Mouse (Mus musculus) left cerebral cortex, postnatal 25 days (tissue): ENCODE data around the gene Lin7a. TPM values are rescaled to one million over a fixed set of nuclear protein-coding genes. Genes with fewer than 3 reads are reported as not detected.

Source experiments
- DNase-seq, 2 experiments: peaks; one replicate each; pipeline ENCODE4 v3.0.0; 2022; ENCODE audit warnings: low spot score in 2 of 2, mixed read lengths in 1 of 2
- intact Hi-C: fragments of 180-260 bp; cut with DNase I; formaldehyde crosslinking; loops from one replicate; pipeline ENCODE4 v1.15.1; 2025
- total RNA-seq, 2 experiments: library from RNA; stranded (reverse); gene quantifications; 2 replicates each; pipeline ENCODE4 v1.2.3; 2021

Lin7a gene
- total RNA-seq, result 10 to 100 TPM; 67.7 to 72.7 TPM

DNA sequence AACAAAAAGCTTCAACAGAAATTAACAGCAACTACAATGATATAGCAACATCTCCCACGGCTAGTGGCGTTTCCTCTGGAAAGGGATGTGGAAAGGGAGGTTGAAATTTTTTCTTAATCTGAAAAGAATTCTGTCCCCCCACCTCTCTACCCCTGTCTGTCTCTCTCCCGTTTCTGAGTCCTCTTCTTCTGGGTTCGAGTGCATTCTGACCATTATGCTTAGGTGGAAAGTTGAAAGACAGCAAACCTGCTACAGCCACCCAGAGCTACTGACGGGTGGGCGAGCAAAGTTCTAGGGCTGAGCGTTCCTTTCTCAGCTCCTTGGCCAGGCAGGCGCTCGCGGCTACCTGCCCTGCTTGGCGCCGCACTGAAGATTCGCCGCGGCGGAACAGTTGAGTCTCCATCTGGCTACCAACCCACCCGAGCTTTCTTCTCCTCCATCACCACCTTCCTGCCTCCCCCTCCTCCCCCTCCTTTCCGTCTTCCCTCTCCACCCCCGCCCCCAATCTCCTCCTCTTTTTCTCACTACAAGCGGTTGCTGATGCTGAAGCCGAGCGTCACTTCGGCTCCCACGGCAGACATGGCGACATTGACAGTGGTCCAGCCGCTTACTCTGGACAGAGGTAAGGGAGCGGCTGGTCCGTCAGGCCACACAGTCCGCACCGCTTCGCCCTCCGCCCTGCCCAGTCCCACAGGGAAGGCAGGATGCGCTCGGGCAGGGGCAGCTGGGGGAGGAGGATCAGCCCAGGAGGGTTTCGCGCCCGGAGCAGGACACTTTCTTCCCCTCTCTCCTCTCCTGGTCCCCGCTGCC lies at the start of gene Lin7a:
Gene Lin7a, plus strand, starts transcription at position 366 of the 810 bp plus-strand sequence.
- intact Hi-C loops, result loop anchor here (2.0 to 5.0 kb wide), 4 partner anchors 69 to 333 kb away; no protein-coding TSS in a partner anchor
- DNase-seq, result peak in 1 of 2 experiments; percentile 71

DNA sequence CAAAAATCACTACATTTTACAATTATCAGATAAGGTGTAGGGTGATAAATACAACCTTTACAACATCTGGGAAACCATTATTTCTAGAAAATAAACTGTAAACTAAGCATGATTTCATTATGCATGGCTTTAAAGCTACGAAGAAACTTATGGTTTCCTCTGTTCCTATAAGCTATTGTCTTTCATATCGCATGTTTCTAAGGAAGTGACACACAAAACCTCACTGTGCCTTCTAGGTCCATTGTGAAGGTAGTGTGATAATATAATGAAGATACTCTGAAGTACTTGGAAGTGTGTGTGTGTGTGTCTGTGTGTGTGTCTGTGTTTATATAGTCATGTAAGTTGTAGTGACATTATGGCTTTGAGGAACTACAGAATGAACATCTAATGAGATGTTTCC lies 49.8 kb upstream of the Lin7a start:
- DNase-seq, result no peak
- intact Hi-C loops, result no loop called here

DNA sequence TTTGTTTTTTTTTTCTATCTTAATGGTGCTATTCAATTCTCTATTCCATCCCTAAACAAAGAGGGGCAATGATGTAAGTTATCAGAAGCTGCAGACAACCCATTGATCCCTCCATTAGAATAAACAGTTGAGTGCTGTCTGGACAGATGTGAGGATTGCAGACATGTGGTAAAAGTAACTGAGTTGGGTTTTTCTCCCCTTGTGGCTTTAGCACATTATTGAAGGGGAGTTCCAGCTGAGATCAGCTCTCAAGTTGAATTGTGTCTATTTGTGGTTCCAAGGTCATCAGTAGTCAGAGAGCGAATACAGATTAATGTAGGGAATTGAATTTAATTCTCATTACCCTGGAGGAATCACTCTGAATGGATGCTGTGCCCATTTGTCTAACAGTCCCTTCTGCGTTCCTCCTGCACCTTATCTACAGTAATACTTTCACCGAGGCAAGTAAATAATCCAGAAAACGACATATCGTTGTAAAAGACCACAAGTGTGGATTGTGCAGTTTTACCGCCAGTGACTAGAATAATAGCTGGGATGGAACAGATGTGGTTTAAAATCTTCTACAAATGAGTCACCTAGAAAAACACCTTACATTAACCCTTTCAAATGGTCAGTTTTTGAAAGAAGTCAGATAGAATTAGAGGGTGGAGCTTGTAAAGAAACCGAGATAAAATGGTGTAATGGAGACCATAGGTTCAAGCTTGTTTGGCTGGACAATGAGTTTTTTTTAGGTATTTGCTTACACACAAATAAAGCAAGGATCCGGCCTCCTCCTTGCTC lies 48.9 kb upstream of the Lin7a start:
- DNase-seq, result no peak
- intact Hi-C loops, result no loop called here

GRCm38 (mm10) chr10:107223186-107223440 lies 48.4 kb upstream of the Lin7a start:
- intact Hi-C loops, result no loop called here
- no peak for DNase-seq

- intact Hi-C loops, result no loop called here
Measured at GRCm38 (mm10) chr10:107223821-107224220, 47.7 kb upstream of the Lin7a start.

DNA sequence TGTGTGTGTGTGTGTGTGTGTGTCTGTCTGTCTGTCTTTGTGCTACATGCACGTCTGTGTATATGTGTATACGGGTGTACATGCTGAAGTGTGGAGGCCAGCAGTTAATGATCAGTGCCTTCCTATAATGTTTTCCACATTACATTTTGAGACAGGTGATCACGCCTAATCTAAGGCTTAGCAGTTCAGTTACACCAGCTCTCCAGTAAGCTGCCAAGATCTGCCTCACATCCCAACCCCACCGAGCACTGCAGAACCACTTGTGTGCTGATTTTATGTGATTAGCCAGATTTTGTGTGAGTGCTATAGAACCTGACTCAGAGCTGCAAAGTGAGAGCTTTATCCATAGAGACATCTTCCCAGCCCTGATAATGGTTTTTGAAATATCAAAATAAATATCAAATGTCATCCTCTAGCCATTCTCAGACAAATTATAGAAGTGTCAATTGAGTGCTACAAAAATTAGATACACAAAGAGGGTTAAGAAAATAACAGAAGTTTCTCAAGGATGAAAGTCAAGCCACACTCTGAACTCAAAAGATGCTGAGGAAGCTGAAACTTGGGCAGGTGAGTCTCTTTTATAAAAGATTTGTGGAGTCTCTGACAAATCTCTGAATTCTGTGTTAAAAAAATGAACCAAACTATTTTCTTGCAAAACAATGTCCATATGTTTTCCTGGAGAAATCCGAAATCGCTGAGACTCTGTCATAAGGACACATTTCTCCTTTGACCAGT lies 46.7 kb upstream of the Lin7a start:
- no peak for DNase-seq
- intact Hi-C loops, result no loop called here

More at GRCm38 (mm10) chr10:107223821-107224220, 47.7 kb upstream of the Lin7a start:
- no peak for DNase-seq

DNA sequence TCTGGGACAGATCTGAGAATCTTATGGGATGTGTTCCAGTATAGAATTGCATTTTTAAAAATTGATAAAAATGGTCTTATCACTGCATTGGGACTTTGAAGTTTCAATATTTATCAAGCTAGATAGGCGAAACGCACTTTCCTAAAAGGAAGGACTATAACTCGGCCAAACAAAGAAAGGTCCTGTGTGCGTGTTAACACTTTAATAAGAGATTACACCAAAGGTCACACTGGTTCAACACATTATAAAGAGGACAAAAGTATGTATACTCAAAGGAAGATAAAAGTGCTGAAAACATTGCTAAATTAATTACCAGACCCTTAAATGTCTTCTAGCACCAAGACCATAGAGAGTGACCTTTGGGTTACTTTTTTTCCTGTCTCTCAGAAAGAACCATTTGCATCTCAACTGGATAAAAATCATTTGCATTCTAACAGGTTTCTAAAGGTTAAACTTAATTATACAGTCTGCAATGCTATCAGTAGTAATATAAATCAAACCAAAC lies 46.1 kb upstream of the Lin7a start:
- intact Hi-C loops, result no loop called here
- DNase-seq, result no peak

GRCm38 (mm10) chr10:107225871-107226270 lies 45.6 kb upstream of the Lin7a start:
- no peak for DNase-seq
- intact Hi-C loops, result no loop called here

- DNase-seq, result no peak
Measured at GRCm38 (mm10) chr10:107227901-107228300, 43.6 kb upstream of the Lin7a start.

GRCm38 (mm10) chr10:107228776-107229175 lies 42.7 kb upstream of the Lin7a start:
- DNase-seq, result no peak
- intact Hi-C loops, result no loop called here

More at GRCm38 (mm10) chr10:107227901-107228300, 43.6 kb upstream of the Lin7a start:
- intact Hi-C loops, result no loop called here

DNA sequence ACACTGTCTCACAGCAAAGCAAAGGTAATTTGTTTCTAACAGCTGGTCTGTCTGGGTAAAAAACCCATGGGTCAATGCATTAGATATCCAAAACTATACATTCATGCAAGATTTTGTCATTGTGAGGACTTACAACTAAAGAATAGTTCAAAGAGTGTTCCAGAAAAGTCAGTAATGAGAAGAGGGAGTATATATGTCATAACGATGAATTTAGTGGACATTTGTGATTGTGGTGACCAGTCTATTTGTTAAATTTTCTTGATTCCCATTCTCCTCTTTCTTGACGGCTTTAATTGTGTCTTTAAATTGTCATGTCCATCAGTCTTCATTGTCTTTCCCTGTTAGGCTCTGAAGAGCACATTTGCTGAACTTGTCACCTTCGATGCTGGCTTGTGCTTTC lies 42.1 kb upstream of the Lin7a start:
- DNase-seq, result no peak
- intact Hi-C loops, result no loop called here

GRCm38 (mm10) chr10:107230081-107230850 lies 41.2 kb upstream of the Lin7a start:
- intact Hi-C loops, result no loop called here
- DNase-seq, result no peak

DNA sequence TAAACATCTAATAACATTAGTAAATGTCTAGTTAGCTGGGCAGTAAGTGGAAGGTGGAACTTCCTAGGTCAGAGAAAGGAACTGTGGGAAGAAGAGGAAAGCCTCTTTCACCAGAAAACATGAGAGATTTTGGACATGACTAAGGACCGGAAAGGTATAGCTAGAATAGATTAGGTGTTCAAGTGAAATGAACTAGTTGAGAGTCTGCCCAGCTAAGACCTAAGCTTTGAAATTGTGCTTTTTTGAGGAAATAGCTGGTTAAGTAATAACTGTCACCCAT lies 40.7 kb upstream of the Lin7a start:
- DNase-seq, result no peak
- intact Hi-C loops, result no loop called here

DNA sequence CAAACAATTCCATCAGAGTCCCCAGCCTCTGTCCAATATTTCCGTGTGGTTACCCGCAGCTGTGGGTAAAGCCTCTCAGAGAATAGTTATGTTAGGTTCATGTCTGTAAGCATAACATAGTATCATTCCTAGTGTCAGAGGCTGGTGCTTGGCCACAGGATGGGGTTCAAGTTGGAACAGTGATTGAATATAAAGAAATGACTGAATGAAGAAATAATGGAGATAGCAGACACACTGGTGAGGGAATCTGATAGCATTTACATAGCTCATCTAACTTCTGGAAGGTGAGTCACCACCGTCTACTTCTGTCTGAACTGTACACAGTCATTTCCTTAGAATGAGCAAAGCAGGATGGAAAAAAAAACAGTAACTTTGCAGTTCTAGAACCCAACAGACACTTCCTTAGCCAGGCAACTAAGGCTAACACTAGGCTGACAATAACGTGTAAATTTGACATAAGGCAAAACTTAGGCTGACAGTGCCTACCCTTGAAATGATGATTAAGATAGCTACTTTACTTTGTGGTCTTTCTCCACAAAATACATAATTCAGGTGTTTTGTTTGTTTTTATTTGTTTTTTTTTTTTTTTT lies 40.0 kb upstream of the Lin7a start:
- intact Hi-C loops, result no loop called here
- peak in 1 of 2 experiments; percentile 11 for DNase-seq

DNA sequence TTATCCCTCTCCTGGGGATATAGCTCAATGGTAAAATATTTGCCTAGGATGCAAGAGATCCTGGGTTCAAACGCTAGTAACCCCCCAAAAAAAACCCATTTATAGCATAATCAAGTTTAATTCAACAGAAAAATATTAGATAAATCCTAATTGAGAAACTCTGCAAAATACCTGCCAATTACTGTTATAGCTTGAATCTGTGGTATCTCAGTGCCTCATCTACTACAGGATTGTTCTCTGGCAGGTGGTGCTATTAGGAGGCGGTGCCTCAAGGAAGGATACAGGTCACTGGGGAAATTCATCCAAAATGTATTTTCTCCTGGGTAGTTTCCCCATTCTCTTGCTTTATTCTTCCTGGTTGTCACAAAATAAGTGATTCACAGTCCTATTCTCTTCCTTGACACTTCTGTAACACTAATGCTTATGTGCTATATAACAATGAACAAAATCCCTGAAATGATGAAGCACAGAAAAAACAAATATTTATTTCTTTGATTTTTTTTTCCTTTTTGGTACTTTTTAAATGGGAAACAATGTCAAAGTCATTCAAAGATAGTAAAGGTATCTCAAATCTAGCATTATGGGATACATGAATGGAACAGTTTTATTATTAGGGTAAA lies 38.9 kb upstream of the Lin7a start:
- DNase-seq, result no peak
- intact Hi-C loops, result no loop called here

GRCm38 (mm10) chr10:107233221-107233620 lies 38.3 kb upstream of the Lin7a start:
- intact Hi-C loops, result no loop called here
- DNase-seq, result no peak

- intact Hi-C loops, result no loop called here
- peak in 1 of 2 experiments; percentile 28 for DNase-seq
Measured at GRCm38 (mm10) chr10:107233825-107234224, 37.7 kb upstream of the Lin7a start.

DNA sequence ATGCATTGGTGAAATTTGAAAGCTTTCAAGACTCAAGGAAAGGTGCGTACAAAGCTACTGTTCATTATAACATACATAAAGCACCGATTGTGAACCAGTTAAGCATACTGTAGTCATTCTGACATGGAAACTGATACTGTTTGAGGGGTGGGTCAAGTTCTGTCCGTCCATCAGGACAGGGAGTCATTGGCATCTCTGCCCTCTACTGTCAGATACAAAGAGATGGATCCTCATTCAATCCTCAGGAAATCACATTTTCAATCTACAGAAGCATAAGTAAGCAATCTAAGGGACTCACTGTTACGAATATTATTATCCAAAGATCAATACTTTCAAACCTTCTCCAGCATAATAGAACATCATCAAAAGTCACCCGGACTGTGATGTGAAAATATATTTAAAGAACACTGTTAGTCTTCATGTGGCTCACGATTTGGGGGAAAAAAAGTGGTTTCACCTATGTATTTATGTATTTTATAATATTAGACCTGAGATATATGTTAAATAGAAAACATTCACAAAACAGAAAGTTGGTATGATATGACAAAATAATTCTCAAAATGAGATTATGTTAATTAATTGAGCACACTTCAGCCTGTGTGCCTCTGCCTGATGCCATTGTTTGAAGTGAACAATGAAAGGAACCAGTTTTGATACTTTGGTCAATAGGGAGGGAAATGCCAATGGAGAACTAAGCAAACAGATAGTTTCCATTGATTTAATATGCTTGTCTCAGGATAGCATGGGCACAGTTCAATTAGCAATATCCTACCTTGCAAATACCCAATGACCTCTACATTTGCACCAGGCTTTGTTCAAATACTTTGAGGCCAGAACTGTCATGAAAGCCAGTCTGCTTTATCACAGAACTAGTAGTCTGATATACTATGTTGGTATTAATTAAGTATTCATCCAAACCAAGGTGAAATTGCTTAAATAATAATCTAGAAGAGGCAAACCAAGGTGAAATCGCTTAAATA lies 36.8 kb upstream of the Lin7a start:
- intact Hi-C loops, result no loop called here
- DNase-seq, result no peak
